Mouse (Mus musculus): ENCODE results near the gene Gm13694.
A peak's percentile ranks its signal among the peaks of the same experiment; 100 is the strongest.
"Not testable (repeated sequence)": the region's sequence is repeated elsewhere in the genome, so short reads cannot be mapped to it uniquely, and the experiment has no call there.

Gene Gm13694

GRCm38 (mm10) chr2:83978633-83979032 is at the start of gene Gm13694:
Gene Gm13694 (plus strand): TSS chr2:83978933.
- DNase-seq, result not testable (repeated sequence)

- no peak for DNase-seq
Measured at GRCm38 (mm10) chr2:83929478-83930088, 49.1 kb upstream of the Gm13694 start.

DNA sequence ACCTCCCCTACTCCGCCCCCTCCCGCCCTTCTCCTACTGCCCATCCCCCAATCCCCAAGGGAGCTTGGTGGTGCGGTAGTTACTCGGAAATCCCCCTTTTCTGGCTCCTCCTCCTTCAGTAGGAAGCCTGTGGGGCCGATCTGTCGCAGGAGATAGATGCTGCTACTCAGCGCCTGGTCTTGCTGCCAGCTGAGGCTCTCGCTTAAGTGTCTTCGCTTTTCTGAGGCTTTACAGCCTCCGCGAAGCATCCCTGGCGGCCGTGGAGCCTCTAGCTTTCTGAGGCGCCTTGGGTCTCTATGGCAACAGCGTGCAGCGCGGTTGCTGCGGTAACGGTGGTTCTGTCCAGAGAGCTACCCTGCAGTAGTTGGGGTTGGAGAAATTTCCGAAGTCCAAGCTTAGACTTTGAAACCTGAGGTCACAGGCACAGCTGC is 37.8 kb upstream of the Gm13694 start, which contains the start of gene Zswim2:
TSS of gene Zswim2 (minus strand) at position 298 of the 431 bp plus-strand sequence.
- DNase-seq, result peak; percentile 92

DNA sequence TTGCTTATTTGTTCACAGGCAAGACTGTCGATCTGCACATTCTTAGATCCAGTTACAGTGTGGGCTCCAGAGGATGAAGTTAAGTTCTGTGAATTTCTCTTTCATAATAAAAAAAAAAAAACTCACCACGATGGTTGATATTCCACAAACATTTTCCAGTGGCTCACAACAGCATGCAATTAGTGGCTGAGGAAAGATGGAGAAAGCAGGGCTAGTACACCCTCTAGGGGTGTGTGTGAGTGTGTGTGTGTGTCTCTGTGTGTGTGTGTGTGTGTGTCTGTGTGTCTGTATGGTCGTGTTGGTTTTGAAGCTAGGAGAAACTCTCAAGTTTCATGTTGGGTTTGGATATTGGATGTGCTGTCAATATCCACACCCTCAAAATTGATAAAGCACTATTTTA is 37.4 kb upstream of the Gm13694 start:
- DNase-seq, result no peak

GRCm38 (mm10) chr2:83941792-83942191 is 36.9 kb upstream of the Gm13694 start:
- peak; percentile 55 for DNase-seq

GRCm38 (mm10) chr2:83955393-83955792 is 23.3 kb upstream of the Gm13694 start, which contains the start of gene Gm13698:
Gene Gm13698 (plus strand): TSS chr2:83955693.
- not testable (repeated sequence) for DNase-seq

GRCm38 (mm10) chr2:83961203-83961602 is 17.5 kb upstream of the Gm13694 start, which contains the start of gene Gm13693:
Gene Gm13693 (plus strand): TSS chr2:83961503.
- DNase-seq, result not testable (repeated sequence)

- DNase-seq, result not testable (repeated sequence)
Measured at GRCm38 (mm10) chr2:83967013-83967412, 11.7 kb upstream of the Gm13694 start, which contains the start of gene Gm13695. Gene Gm13695 (plus strand): TSS chr2:83967313.

DNA sequence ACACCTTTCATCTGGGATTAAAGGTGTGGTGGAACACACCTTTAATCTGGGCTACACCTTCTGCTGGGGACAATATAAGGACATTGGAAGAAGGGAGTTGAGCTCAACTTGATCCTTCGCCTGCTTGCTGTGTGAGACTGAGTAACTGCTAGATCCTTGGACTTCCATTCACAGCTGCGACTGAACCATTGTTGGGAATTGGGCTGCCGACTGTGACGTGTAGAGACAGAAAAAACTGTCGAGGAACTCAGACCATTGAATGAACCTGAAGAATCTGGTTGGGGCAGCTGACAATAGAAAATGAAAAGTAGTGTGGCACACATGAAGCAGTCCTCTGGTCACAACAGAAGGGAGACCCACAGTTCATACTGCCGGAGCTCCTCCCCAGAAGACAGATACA is 5.9 kb upstream of the Gm13694 start, which contains the start of gene Gm13696:
TSS of gene Gm13696 (plus strand) at position 301 of the 400 bp plus-strand sequence.
- DNase-seq, result not testable (repeated sequence)

DNA sequence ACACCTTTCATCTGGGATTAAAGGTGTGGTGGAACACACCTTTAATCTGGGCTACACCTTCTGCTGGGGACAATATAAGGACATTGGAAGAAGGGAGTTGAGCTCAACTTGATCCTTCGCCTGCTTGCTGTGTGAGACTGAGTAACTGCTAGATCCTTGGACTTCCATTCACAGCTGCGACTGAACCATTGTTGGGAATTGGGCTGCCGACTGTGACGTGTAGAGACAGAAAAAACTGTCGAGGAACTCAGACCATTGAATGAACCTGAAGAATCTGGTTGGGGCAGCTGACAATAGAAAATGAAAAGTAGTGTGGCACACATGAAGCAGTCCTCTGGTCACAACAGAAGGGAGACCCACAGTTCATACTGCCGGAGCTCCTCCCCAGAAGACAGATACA is 5.7 kb downstream of the Gm13694 start, which contains the start of gene Gm13697:
TSS of gene Gm13697 (plus strand) at position 301 of the 400 bp plus-strand sequence.
- not testable (repeated sequence) for DNase-seq

GRCm38 (mm10) chr2:83990253-83990652 is 11.5 kb downstream of the Gm13694 start, which contains the start of gene Gm13691:
Gene Gm13691 (plus strand): TSS chr2:83990553.
- DNase-seq, result not testable (repeated sequence)

DNA sequence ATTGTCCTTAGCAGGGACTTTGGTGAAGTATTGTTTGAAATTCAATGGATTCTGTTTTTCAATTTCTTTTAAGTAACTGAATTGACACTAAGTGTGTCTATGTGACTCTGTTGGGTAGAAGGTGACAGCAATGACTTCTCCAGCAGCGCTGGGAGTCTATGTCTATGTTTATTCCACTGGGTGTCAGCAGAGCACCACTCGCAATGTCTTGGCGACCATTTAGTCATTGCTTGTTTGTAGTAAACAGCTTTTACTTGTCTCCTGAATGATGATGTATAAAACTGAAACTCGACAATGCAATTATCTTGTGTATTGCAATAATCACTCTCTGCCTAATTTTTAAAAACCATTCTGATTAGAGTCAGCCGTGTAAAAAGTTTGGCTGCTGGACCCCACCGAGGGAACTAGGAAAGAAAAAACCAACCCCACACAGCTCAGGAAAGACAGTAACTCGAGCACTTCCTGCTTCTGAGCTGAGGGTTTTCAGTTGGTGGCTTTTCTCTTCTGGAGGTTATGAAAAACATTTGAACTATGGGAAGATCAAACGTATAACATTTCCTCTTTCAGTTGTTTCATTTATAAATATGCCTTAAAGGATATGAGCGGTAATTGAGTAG is 15.0 kb downstream of the Gm13694 start:
- DNase-seq, result not testable (repeated sequence)

GRCm38 (mm10) chr2:83994526-83994925 is 15.8 kb downstream of the Gm13694 start:
- DNase-seq, result not testable (repeated sequence)

- DNase-seq, result peak; percentile 91
Measured at GRCm38 (mm10) chr2:84008913-84009312, 30.2 kb downstream of the Gm13694 start.

GRCm38 (mm10) chr2:84009818-84010217 is 31.1 kb downstream of the Gm13694 start:
- no peak for DNase-seq

DNA sequence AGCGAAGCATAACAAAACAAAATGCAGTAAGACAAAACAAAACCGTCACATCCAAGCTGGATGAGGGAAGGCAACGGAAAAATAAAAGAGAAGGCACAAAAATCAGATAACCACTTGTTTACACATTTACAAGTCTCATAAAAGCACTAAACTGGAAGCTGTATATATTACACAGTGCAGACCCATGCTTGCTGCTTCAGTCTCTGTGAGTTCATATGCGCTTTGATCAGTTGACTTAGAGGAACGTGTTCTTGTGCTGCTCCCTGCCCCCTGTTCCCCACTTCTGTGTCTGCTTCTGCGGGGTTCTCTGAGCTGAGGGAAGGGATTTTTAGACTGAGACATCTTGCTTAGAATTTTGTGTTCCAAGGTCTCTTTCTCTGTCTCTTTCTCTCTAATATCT is 35.8 kb downstream of the Gm13694 start:
- DNase-seq, result no peak

GRCm38 (mm10) chr2:84016291-84016690 is 37.6 kb downstream of the Gm13694 start:
- not testable (repeated sequence) for DNase-seq

- DNase-seq, result no peak
Measured at GRCm38 (mm10) chr2:84018330-84018729, 39.6 kb downstream of the Gm13694 start.

- peak; percentile 90 for DNase-seq
Measured at GRCm38 (mm10) chr2:84019519-84020305, 41.0 kb downstream of the Gm13694 start.

DNA sequence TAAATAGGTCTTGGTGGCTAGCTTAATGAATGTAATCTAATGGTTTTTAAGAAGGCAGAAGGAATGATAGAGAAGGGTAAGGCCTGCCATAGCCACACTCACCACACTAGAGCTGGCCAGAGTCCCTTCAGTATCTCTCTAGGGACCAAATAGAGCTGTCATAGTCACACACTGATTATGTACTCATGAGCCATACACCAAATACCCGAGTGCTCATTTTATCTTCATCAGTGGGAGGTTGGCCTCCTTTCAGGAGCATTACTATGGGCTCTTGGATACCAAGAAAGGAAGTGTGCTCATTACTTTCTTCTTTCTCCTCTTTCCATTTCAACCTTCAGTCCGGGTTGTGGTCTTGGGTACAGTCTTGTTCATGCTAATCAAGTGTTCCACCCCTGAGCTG is 43.2 kb downstream of the Gm13694 start:
- peak; percentile 88 for DNase-seq

- peak; percentile 99 for DNase-seq
Measured at GRCm38 (mm10) chr2:84022905-84023304, 44.2 kb downstream of the Gm13694 start.

GRCm38 (mm10) chr2:84023319-84023718 is 44.6 kb downstream of the Gm13694 start:
- DNase-seq, result no peak

DNA sequence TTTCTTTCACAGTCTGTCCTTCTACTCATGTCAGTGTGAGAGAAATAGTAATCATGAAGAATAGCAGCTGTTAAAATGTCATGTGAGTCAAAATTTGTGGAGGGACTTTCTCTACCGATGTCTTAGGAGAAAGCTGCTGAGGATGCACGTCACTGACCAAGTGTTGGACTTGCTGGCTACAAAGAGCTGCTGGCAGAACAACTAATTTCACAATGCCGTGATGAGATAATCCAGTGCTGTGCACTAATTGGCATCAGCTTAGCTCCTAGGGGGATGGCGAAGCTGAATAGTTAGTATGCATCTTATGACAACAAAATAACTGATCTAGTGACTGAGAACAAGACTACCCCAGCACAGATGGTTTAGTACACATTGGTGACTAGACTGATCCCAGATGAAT is 46.5 kb downstream of the Gm13694 start:
- DNase-seq, result peak; percentile 98
